Mouse (Mus musculus) CH12.LX (cell line): ENCODE results near the gene D630039A03Rik. TPM values are rescaled to one million over a fixed set of nuclear protein-coding genes. Genes with fewer than 3 reads are reported as not detected.

Source experiments
- DNase-seq: peaks from one replicate; pipeline ENCODE4 v3.0.0-alpha.2; 2013; ENCODE audit errors: extremely low read depth
- H3K27ac ChIP-seq: 2 replicates; pipeline ENCODE4 v1.5.1; 2012; ENCODE audit warnings: low read depth, mild to moderate bottlenecking, control low read depth, moderate library complexity; ENCODE audit not compliant: insufficient read depth
- H3K27me3 ChIP-seq: replicated peaks from 2 replicates; pipeline ENCODE3; 2012; ENCODE audit warnings: inconsistent platforms
- H3K36me3 ChIP-seq, 2 experiments: replicated peaks in 1 of 2; 2 replicates each; pipeline versions ENCODE3 to v1.6.1; 2012; ENCODE audit warnings: inconsistent platforms in 1 of 2, low read length in 1 of 2, mild to moderate bottlenecking in 1 of 2, mixed read lengths in 1 of 2, moderate library complexity in 1 of 2; ENCODE audit not compliant: control insufficient read depth in 1 of 2, insufficient read depth in 1 of 2
- H3K4me1 ChIP-seq, 2 experiments: 2 replicates each; pipeline ENCODE4 v1.6.1; 2012; ENCODE audit warnings: inconsistent platforms in 1 of 2, moderate library complexity in 1 of 2; ENCODE audit not compliant: insufficient read depth in 2 of 2, control insufficient read depth in 1 of 2
- H3K4me2 ChIP-seq: 2 replicates; pipeline ENCODE4 v1.6.1; 2012; ENCODE audit warnings: low read depth, mild to moderate bottlenecking, control low read depth; ENCODE audit not compliant: poor library complexity, insufficient read depth, severe bottlenecking
- H3K4me3 ChIP-seq, 3 experiments: fragments of 150-350 bp in 1 of 3; sonication (generic) in 1 of 3; replicated peaks in 1 of 3; 2 replicates each; pipeline versions ENCODE3 to v1.5.1; 2011 to 2012; ENCODE audit warnings: low read depth in 2 of 3, low read length in 2 of 3, mild to moderate bottlenecking in 2 of 3, moderate library complexity in 2 of 3, control low read depth in 1 of 3, improper control_type of control experiment in 1 of 3, inconsistent platforms in 1 of 3, mixed read lengths in 1 of 3; ENCODE audit not compliant: poor library complexity in 1 of 3
- H3K79me2 ChIP-seq: replicated peaks from 2 replicates; pipeline ENCODE4 v1.6.1; 2012; ENCODE audit warnings: mild to moderate bottlenecking, moderate library complexity; ENCODE audit not compliant: control insufficient read depth, poor library complexity, insufficient read depth, severe bottlenecking; ENCODE audit errors: extremely low read depth
- H3K9ac ChIP-seq: 2 replicates; pipeline ENCODE4 v1.6.1; 2012; ENCODE audit warnings: low read depth, mild to moderate bottlenecking, control low read depth, moderate library complexity; ENCODE audit not compliant: insufficient read depth
- H3K9me3 ChIP-seq: replicated peaks from 2 replicates; pipeline ENCODE3; 2012; ENCODE audit warnings: low read length, inconsistent platforms, mixed read lengths
- CTCF ChIP-seq, 2 experiments: IDR thresholded peaks in 1 of 2; conservative IDR thresholded peaks in 1 of 2; 2 replicates each; pipeline ENCODE4 v1.5.1; 2011 to 2012; ENCODE audit warnings: low read depth in 2 of 2, low read length in 2 of 2, improper control_type of control experiment in 1 of 2, inconsistent platforms in 1 of 2, mild to moderate bottlenecking in 1 of 2, moderate library complexity in 1 of 2
- JUN ChIP-seq: IDR thresholded peaks from 2 replicates; pipeline ENCODE4 v1.6.1; 2011; ENCODE audit warnings: low read depth, mild to moderate bottlenecking, low read length, improper control_type of control experiment, moderate library complexity; ENCODE audit not compliant: insufficient read depth
- KAT2A ChIP-seq: IDR thresholded peaks from 2 replicates; pipeline ENCODE4 v1.6.1; 2012; ENCODE audit warnings: low read length, improper control_type of control experiment, inconsistent platforms; ENCODE audit not compliant: insufficient replicate concordance
- POLR2AphosphoS2 ChIP-seq: IDR thresholded peaks from 2 replicates; pipeline ENCODE4 v1.6.1; 2011; ENCODE audit warnings: low read depth, low read length, improper control_type of control experiment
- dilution Hi-C: fragments of 300-500 bp; cut with MboI; formaldehyde crosslinking; loops from 2 replicates; pipeline ENCODE4 v1.14.3; 2020; ENCODE audit warnings: low sequenced_read_pairs; ENCODE audit not compliant: extremely low pct_unique_long_range_greater_than_20kb, extremely low pct_ligation_motif_present
- in situ Hi-C: fragments of 300-500 bp; cut with MboI; formaldehyde crosslinking; loops from 3 replicates; pipeline ENCODE4 v1.14.3; 2019; ENCODE audit warnings: low sequenced_read_pairs, low pct_ligation_motif_present, low pct_unique_long_range_greater_than_20kb, mixed read lengths
- polyA plus RNA-seq: library from polyadenylated mRNA; unstranded; fragments of >175 nt; gene quantifications from 2 replicates; pipeline ENCODE4 v1.2.1, GENCODE M21; 2012; ENCODE audit warnings: low read depth; ENCODE audit not compliant: insufficient read length
- total RNA-seq, 2 experiments: library from RNA; depleted of rRNA; stranded (reverse); fragments of 300-350 nt in 1 of 2; fragments of >200 nt in 1 of 2; gene quantifications; 2 replicates each; pipeline ENCODE4 v1.2.3; 2012 to 2014

The D630039A03Rik gene
- total and polyA plus RNA-seq, 3 experiments: not detected

GRCm38 (mm10) chr4:57860204-57860611 lies 55.9 kb downstream of the D630039A03Rik start:
- Histone ChIP-seq H3K27me3 (no peaks in the 10 kb centered on the region), H3K27ac (no peak overlapping the region), H3K4me1 (peaks cover 9 to 23% of the 10 kb centered on the region in 2 experiments; a peak in 3 of 4 replicates), H3K4me3 (no peak overlapping the region), H3K9me3 (peaks cover 3% of the 10 kb centered on the region), H3K79me2 (no peaks in the 10 kb centered on the region), H3K4me2 (no peak overlapping the region)
- in situ Hi-C loops: no loop called here
- dilution Hi-C loops: no loop called here
- TF ChIP-seq POLR2AphosphoS2 (no peak), CTCF (conservative IDR thresholded peaks at IDR 0.05 in 1 of 2, IDR thresholded peaks at IDR 0.05 in 1 of 2; ENCODE audit: low read depth in 2 of 2, low read length in 2 of 2) (no peak), KAT2A (no peak), JUN (no peak)
- TF ChIP-seq, all 38 proteins: peak for 0
- no peak for DNase-seq
- H3K36me3 ChIP-seq: no peaks in the 10 kb centered on the region
- H3K9ac ChIP-seq: no peak overlapping the region

Other genes with a start within 250 kb of the D630039A03Rik start
- gene Akap2, start 198.6 kb downstream of the D630039A03Rik start, total RNA-seq (2012; rRNA removed): 0.17 and 0.25 TPM in 2 replicates
- 0.04 TPM in 1 of 2 replicates, not detected in the other for gene Akap2, start 198.6 kb downstream of the D630039A03Rik start, total RNA-seq (2014; rRNA removed)
- gene Akap2, start 198.6 kb downstream of the D630039A03Rik start, polyA plus RNA-seq: 0.40 TPM in 1 of 2 replicates, not detected in the other
- gene Txn1, start 40.1 kb upstream of the D630039A03Rik start, total RNA-seq (2012; rRNA removed): 472 and 530 TPM in 2 replicates
- gene Txn1, start 40.1 kb upstream of the D630039A03Rik start, total RNA-seq (2014; rRNA removed): 435 and 438 TPM in 2 replicates
- 738 and 809 TPM in 2 replicates for gene Txn1, start 40.1 kb upstream of the D630039A03Rik start, polyA plus RNA-seq
- gene Txndc8, start 92.8 kb upstream of the D630039A03Rik start, total RNA-seq (2012; rRNA removed): not detected in 2 replicates
- not detected in 2 replicates for gene Txndc8, start 92.8 kb upstream of the D630039A03Rik start, total RNA-seq (2014; rRNA removed)
- not detected in 2 replicates for gene Txndc8, start 92.8 kb upstream of the D630039A03Rik start, polyA plus RNA-seq